Mouse (Mus musculus) embryonic facial prominence, embryonic 12.5 days (tissue): ENCODE data around the gene Vmn2r51. TPM values are rescaled to one million over a fixed set of nuclear protein-coding genes. Genes with fewer than 3 reads are reported as not detected.
"Not testable (repeated sequence)": the region's sequence is repeated elsewhere in the genome, so short reads cannot be mapped to it uniquely, and the experiment has no call there.

Experiments
- ATAC-seq: fragments of 200-750 bp; cut with Nextera tagmentation; 2 replicates; pipeline ENCODE4 v1.8.0; 2017; ENCODE audit not compliant: insufficient number of reproducible peaks, insufficient read depth, low FRiP score, low TSS enrichment
- H3K27ac ChIP-seq: fragments of 300-500 bp; sonication (generic); 2 replicates; pipeline ENCODE4 v1.5.1; 2016; ENCODE audit warnings: mild to moderate bottlenecking
- H3K27me3 ChIP-seq: fragments of 300-500 bp; sonication (generic); 2 replicates; pipeline ENCODE4 v1.6.1; 2016; ENCODE audit warnings: mild to moderate bottlenecking, moderate library complexity
- H3K36me3 ChIP-seq: fragments of 300-500 bp; sonication (generic); 2 replicates; pipeline ENCODE4 v1.6.1; 2016; ENCODE audit warnings: mild to moderate bottlenecking
- H3K4me1 ChIP-seq: fragments of 300-500 bp; sonication (generic); 2 replicates; pipeline ENCODE4 v1.6.1; 2016
- H3K4me2 ChIP-seq: fragments of 300-500 bp; sonication (generic); replicated peaks from 2 replicates; pipeline ENCODE4 v1.6.1; 2016; ENCODE audit warnings: mild to moderate bottlenecking, moderate library complexity
- H3K4me3 ChIP-seq: fragments of 300-500 bp; sonication (generic); 2 replicates; pipeline ENCODE4 v1.5.1; 2016; ENCODE audit warnings: mild to moderate bottlenecking
- H3K9ac ChIP-seq: fragments of 300-500 bp; sonication (generic); 2 replicates; pipeline ENCODE4 v1.6.1; 2016; ENCODE audit warnings: mild to moderate bottlenecking, moderate library complexity
- H3K9me3 ChIP-seq: fragments of 300-500 bp; sonication (generic); 2 replicates; pipeline ENCODE4 v1.6.1; 2016; ENCODE audit warnings: mild to moderate bottlenecking, moderate library complexity
- WGBS: fragments of 180-500 bp; shearing (Covaris S2); methylation state at CpG from one replicate; pipeline ENCODE4 v1.1.7; 2016; 5-methylcytosine and 5-hydroxymethylcytosine counted together
- polyA plus RNA-seq: library from polyadenylated mRNA; unstranded; fragments of >200 nt; fragmentation: Nextera tagmentation; extraction: Ambion mirVana; gene quantifications from 2 replicates; pipeline ENCODE4 v1.2.1, GENCODE M21; 2016

Vmn2r51 gene
- polyA plus RNA-seq, result not detected in 2 replicates

GRCm38 (mm10) chr7:10105641-10106040 is at the start of gene Vmn2r51:
Gene Vmn2r51 (minus strand): TSS chr7:10105741.
- not testable (repeated sequence) for H3K27ac ChIP-seq, H3K9ac ChIP-seq, H3K27me3 ChIP-seq, H3K36me3 ChIP-seq, ATAC-seq, H3K9me3 ChIP-seq, H3K4me1 ChIP-seq, H3K4me3 ChIP-seq, H3K4me2 ChIP-seq
- 57% methylated on average over 1 of the region's 1 CpGs for WGBS

- H3K9me3 ChIP-seq, H3K27me3 ChIP-seq, H3K36me3 ChIP-seq, H3K4me1 ChIP-seq, H3K9ac ChIP-seq, ATAC-seq, H3K27ac ChIP-seq, H3K4me2 ChIP-seq, H3K4me3 ChIP-seq: not testable (repeated sequence)
These were observed 52.3 kb downstream of the Vmn2r51 start, which contains the start of gene Vmn2r50 for GRCm38 (mm10) chr7:10053196-10053595. Gene Vmn2r50 (minus strand): TSS chr7:10053296.

Other genes with a start within 250 kb of the Vmn2r51 start
- not detected in 2 replicates for gene Vmn2r48, start 152.2 kb downstream of the Vmn2r51 start, polyA plus RNA-seq
- not detected in 2 replicates for gene Vmn2r49, start 113.5 kb downstream of the Vmn2r51 start, polyA plus RNA-seq
- not detected in 2 replicates for gene Vmn2r50, start 52.4 kb downstream of the Vmn2r51 start, polyA plus RNA-seq
- not detected in 2 replicates for gene Vmn2r52, start 70.8 kb upstream of the Vmn2r51 start, polyA plus RNA-seq
- gene Vmn1r66, start 172.3 kb upstream of the Vmn2r51 start, polyA plus RNA-seq, result not detected in 2 replicates